Mouse (Mus musculus): ENCODE results near the gene Cyp2d9. TPM values are rescaled to one million over a fixed set of nuclear protein-coding genes. Genes with fewer than 3 reads are reported as not detected.
"Not testable (repeated sequence)": the region's sequence is repeated elsewhere in the genome, so short reads cannot be mapped to it uniquely, and the experiment has no call there.

Cyp2d9 gene
- total RNA-seq (2021), result not detected

DNA sequence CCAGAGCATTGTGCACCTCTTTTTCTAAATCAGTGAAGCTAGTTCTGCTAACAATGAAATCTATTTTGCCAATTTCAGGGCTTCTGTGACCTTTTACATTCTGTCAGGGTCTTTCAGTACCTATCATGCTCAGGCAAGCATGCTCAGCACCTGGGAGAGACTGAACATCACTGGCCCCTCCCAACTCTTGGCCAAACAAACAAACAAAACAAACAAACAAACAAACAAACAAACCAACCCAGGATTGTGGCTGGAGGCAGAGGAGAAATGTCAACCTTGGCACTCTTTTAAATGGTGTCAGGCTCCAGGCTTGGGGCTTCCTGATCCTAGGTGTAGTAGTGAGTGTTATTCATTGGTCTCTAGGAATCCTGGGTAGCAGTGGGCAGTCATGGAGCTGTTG is at the start of gene Cyp2d9:
Gene Cyp2d9 (plus strand): TSS at position 301 of the 400 bp plus-strand sequence.
- intact Hi-C loops (cut with DNase I), result no loop called here
- no peak for DNase-seq

DNA sequence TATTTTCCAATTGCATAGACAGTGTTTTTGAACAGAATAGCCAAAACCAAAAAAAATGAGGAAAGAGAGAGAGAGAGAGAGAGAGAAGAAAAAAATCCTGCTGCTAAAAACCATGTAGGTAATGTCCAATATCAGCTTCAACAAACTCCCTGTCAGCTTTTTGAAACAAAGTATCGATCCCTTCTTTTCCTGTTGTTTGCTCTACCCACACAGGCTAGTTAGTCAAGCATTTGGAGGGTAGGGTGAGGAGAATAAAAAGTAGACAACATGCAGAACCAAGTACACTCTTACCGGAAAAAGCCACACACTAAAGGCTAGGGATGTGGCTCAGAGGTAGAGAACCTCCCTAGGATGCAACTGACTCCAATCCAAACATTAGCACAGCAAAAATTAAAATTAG is 47.5 kb upstream of the Cyp2d9 start:
- intact Hi-C loops (cut with DNase I), result no loop called here

DNA sequence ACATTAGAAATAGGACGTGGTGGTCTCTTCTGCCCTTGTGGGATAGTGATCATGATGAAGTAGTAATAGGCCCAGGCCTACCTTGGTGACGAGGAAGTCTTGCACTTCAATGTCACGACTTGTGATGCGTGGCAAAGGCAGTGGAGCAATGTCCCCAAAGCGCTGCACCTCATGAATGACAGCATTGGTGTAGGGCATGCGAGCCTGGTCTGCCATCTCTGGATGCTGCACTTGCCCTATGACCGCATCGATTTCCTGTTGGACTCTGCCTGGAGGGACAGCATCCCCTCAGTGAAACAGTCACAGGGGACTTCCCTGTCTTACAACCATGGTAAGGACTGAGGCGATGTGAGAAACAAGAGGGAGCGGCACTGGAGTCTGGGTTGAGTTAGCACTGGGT is 43.3 kb upstream of the Cyp2d9 start:
- DNase-seq; intact Hi-C loops (cut with DNase I): not testable (repeated sequence)

More for the DNA sequence above, 47.5 kb upstream of the Cyp2d9 start:
- no peak for DNase-seq

DNA sequence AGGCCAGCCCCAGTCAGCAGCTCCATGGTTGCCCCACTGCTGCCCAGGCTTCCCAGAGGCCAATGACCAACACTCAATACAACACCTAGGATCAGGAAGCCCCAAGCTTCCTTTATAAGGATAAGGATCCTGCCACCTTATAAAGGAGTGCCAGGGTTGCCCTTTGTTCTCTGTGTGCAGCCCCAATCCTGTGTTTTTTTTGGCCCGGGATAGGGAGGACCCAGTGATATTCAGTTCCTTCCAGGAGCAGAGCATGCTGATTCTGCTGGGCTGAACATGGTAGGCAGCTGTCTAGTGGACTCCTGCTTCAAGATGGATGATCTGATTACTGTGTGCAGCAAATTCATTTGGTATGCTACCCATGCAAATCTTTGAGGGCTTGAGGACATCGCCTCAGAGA is 39.3 kb upstream of the Cyp2d9 start, which contains the start of gene Cyp2d11:
Gene Cyp2d11 (minus strand): TSS at position 101 of the 400 bp plus-strand sequence.
- DNase-seq; intact Hi-C loops (cut with DNase I): not testable (repeated sequence)

DNA sequence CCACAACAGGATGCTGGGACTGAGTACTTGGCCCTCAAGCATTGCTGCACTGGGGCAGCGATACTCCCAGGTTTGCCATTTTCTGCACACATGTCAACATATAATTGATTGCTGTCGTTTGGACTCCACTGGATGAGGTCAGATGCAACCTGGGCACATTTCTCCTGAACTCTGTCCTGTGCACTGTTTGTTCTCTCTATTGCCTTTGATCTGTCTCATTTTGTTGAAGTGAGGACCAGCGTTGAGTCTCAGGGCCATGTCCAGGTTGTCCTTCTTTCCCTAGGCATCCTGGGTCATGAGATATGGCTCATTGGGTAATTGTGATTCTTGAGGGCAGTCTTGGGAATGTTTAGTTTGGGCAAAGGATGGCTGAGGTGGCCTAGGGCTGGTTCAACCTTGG is 37.3 kb upstream of the Cyp2d9 start:
- DNase-seq; intact Hi-C loops (cut with DNase I): not testable (repeated sequence)

GRCm38 (mm10) chr15:82401516-82401915 is 31.7 kb upstream of the Cyp2d9 start:
- DNase-seq, result no peak
- intact Hi-C loops (cut with DNase I), result no loop called here

DNA sequence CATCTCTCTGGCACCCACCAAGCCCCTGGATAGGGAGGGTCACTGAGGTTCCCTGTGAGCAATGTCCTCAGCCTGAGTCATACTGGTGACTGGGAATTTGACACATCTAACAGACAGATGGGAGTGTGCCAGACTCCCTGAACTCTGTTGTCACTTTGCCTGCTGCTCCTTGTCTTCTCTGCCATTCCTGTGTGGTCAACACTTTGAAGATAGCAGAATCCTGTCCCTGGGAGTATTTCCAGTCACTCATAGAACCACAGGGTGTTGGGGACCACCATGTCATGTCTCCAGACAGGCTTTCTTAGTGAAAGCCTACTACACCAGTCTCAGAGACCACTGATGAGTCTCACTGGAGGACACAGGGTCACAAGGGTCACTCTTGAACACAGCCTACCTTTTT is 31.1 kb upstream of the Cyp2d9 start:
- intact Hi-C loops (cut with DNase I), result no loop called here
- DNase-seq, result no peak

GRCm38 (mm10) chr15:82402741-82403140 is 30.5 kb upstream of the Cyp2d9 start:
- DNase-seq, result no peak
- intact Hi-C loops (cut with DNase I), result no loop called here

GRCm38 (mm10) chr15:82403606-82404005 is 29.6 kb upstream of the Cyp2d9 start:
- DNase-seq, result no peak
- intact Hi-C loops (cut with DNase I), result no loop called here

GRCm38 (mm10) chr15:82404163-82404562 is 29.1 kb upstream of the Cyp2d9 start:
- no peak for DNase-seq
- intact Hi-C loops (cut with DNase I), result no loop called here

DNA sequence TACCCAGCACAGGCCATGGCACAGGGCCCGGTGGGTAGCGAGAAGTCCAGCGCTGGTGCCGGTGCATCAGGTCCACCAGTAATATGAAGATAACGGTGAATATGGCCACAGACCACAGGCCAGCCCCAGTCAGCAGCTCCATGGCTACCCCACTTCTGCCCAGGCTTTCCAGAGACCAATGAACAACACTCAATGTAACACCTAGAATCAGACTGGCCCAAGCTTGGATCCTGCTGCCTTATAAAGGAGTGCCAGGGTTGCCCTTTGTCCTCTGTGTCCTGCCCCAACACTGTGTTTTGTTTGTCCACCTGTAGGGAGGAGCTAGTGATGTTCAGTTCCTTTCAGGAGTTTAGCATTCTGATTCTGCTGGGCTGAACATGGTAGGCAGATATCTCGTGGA is 26.3 kb upstream of the Cyp2d9 start, which contains the start of gene Cyp2d10:
Gene Cyp2d10 (minus strand): TSS at position 215 of the 400 bp plus-strand sequence.
- no peak for DNase-seq
- intact Hi-C loops (cut with DNase I), result no loop called here

DNA sequence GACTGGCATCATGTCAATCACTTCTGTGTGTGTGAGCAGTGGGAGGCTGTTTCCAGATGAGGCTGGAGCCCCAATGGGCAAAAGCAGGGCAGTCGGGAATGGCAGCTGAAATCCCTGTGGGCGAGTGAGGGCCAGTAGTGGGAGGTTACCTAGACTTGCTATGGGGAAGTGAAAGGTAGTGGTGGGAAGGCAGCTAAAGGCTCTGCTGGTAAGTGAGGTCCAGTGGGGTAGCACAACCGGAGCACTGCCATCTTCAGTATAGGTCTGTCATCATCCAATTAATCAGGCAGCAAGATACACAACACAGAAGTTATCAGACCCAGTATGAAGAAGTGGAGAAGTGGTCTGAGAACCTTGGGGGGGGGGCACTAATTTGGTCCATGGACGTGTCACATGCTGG is 25.7 kb upstream of the Cyp2d9 start:
- no peak for DNase-seq
- intact Hi-C loops (cut with DNase I), result no loop called here

DNA sequence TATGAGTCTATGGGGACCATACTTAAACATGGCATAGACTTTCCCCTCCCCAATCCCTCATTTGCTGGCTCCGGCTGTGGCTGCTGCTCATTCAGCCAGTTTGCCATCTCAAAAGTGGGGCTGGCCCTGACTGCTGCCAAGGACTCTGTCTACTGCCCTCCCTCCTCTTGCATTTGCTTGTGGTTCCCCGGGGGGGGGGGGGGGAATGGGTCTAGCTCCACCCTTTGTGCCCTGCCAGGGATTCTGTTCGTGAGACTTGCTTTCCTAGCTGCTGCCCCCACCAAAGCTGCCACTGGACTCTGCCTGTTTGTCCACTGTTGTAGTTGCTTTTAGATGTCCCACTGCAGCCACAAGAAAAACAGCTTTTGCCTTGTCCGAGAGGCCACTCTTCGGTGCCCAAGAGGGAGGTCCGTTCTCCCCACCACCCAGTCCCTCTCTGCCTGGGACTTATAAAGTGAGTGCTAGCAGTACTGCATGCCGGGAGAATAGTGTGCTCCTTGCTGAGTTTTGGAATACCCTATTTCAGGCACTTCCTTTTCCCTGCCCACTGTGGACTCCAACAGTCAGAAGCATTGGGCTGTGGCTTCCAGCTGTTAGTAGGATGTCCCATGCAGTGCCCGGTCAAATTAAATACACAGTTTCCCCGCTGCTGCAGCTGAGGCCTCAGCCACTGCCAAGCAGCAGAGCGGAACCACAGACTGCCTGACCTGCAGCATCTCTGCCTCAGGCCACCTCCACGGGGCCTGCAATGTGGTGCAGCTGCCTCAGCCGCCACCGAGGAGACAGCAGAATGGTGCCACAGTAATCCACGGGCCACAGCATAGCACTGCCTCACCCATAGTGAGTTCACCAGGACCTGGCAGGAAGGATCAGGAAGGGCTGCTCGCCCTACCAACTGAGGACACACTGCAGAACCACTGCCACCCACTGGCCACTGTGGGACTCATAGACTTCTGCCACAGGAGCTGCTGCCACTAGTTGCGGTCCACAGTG is 16.1 kb upstream of the Cyp2d9 start:
- peak; percentile 86 for DNase-seq
- intact Hi-C loops (cut with DNase I), result loop anchor here (5.0 kb wide), 1 partner anchor 150 kb away; no protein-coding TSS in a partner anchor

DNA sequence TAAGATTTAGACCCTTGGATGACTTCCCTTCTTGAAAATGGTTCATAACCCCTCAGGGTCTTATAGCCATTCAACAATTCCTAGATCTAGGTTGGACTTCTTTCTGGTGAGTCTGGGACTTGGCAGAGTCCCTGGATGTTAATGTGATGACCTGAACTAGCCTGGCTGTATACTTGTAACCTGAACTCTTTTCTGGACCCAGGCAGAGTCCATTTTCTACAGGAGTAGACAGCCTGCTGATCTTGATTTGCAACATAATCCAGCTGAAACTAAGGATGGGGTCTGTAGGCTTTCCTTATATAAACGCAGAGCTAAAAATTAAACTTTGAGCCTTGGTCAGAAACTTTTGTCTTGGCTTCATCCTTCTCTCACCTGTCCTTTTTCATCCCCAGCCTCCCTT is 14.6 kb upstream of the Cyp2d9 start:
- intact Hi-C loops (cut with DNase I), result loop anchor here (5.0 kb wide), 1 partner anchor 151 kb away; no protein-coding TSS in a partner anchor
- DNase-seq, result no peak

DNA sequence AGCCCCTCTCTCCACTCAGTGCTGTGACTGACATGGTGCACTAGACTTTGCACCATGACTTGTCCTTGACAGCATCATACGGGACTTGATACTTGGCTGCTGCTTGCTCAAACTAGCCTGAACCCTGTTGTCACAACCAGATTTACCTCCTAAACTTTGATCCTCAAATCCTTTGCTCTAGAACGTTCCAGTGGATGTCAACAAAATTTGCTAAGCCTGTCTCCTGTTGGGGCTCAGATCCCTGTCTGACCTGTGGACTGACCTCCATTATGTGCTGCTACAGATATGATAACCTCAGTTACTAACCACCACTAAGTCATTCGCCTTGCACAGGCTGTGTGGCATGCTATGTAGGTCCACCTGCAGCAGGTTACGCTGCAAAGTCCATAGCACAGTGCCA is 10.3 kb upstream of the Cyp2d9 start:
- intact Hi-C loops (cut with DNase I), result no loop called here
- no peak for DNase-seq

DNA sequence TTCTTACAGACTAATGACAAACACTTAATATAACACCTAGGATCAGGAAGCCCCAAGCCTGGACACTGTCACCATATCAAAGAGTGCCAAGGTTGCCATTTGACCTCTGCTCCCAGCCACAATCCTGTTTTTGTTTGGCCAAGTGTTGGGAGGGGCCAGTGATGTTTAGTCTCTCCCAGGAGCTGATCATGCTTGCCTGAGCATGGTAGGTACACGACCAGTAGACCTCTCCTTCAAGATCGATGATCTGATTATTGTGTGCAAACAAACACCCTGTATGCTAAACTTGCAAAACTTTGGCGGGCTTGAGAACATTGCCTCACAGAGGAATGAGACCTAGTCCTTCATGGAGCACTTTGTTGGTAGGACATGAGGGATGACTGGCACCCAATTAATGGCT is 9.8 kb upstream of the Cyp2d9 start:
- intact Hi-C loops (cut with DNase I), result no loop called here
- DNase-seq, result no peak

GRCm38 (mm10) chr15:82433621-82434020 is 384 bp downstream of the Cyp2d9 start:
- intact Hi-C loops (cut with DNase I), result no loop called here

GRCm38 (mm10) chr15:82434541-82434940 is 1.3 kb downstream of the Cyp2d9 start:
- intact Hi-C loops (cut with DNase I), result no loop called here

More at GRCm38 (mm10) chr15:82433621-82434020, 384 bp downstream of the Cyp2d9 start:
- no peak for DNase-seq

DNA sequence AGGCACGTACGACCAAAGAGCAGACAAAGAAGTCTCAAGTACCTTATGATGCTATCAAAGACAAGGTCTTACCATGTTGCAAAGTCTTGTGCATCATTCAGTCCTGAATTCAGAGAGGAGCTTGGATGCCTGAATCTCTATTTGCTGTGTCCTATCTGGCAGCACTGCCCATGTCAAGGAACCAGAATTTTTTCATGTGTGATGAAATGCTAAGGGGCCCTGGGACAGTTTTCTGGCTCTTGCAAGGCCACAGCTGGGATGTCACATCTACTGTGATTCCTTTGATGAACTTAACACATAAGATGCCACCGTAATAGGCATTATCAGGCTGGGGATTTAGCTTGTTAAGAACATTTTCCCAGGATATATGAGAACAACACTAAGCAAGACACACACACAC is 1.8 kb downstream of the Cyp2d9 start:
- no peak for DNase-seq
- intact Hi-C loops (cut with DNase I), result no loop called here

More at GRCm38 (mm10) chr15:82434541-82434940, 1.3 kb downstream of the Cyp2d9 start:
- no peak for DNase-seq

DNA sequence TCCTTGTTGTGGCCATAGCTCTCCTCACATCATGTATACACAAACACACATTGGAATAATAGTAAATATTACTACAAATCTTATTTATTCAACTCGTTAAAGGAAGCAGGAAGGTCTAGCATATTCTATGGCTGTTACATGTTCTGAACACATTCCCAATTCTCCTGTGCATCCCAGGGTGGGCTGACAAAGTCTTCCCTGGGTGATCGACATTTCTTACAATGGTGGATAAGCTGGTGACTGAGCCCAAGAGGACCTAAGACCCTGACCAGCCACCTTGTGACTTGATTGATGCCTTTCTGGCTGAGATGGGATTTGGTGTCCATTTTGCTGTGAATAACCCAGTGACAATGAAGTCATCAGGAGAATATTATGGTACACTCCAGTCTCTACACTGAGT is 2.4 kb downstream of the Cyp2d9 start:
- no peak for DNase-seq
- intact Hi-C loops (cut with DNase I), result no loop called here

- intact Hi-C loops (cut with DNase I), result no loop called here
- DNase-seq, result no peak
Measured at GRCm38 (mm10) chr15:82437975-82438617, 4.9 kb downstream of the Cyp2d9 start.

Data from left cerebral cortex, postnatal 4 days (tissue).